Mouse (Mus musculus) bone marrow macrophage, adult 2 months (primary cell): ENCODE measurements around the gene Gstp1. TPM values are rescaled to one million over a fixed set of nuclear protein-coding genes. Genes with fewer than 3 reads are reported as not detected.
A peak's percentile ranks its signal among the peaks of the same experiment; 100 is the strongest.
"Not testable (repeated sequence)": the region's sequence is repeated elsewhere in the genome, so short reads cannot be mapped to it uniquely, and the experiment has no call there.

Experiments used
- H3K27ac ChIP-seq: 2 replicates; pipeline ENCODE4 v1.5.1; 2012; ENCODE audit warnings: low read depth, low read length; ENCODE audit not compliant: insufficient read depth
- H3K4me1 ChIP-seq: 2 replicates; pipeline ENCODE4 v1.6.1; 2012; ENCODE audit warnings: low read length; ENCODE audit not compliant: control insufficient read depth, insufficient read depth
- H3K4me3 ChIP-seq: 2 replicates; pipeline ENCODE4 v1.5.1; 2012; ENCODE audit warnings: mild to moderate bottlenecking, low read length, moderate library complexity; ENCODE audit not compliant: insufficient read depth
- CTCF ChIP-seq: IDR thresholded peaks from 2 replicates; pipeline ENCODE4 v1.5.1; 2012; ENCODE audit warnings: low read depth, mild to moderate bottlenecking, low read length, moderate library complexity
- POLR2A ChIP-seq: IDR thresholded peaks from 2 replicates; pipeline ENCODE4 v1.6.1; 2012; ENCODE audit warnings: mild to moderate bottlenecking, low read depth, low read length, borderline replicate concordance
- polyA plus RNA-seq: library from polyadenylated mRNA; stranded (reverse); fragments of >200 nt; gene quantifications from 2 replicates; pipeline ENCODE4 v1.2.4, GENCODE M21; 2012; ENCODE audit not compliant: missing spikeins, insufficient read depth, insufficient read length

Gene Gstp1
- polyA plus RNA-seq, 1 experiment: 103 TPM

GRCm38 (mm10) chr19:4051741-4052515 is 14.1 kb upstream of the Gstp1 start:
- H3K27ac ChIP-seq: no peak overlapping the region
- no peaks in the 10 kb centered on the region for H3K4me1 ChIP-seq
- no peak overlapping the region for H3K4me3 ChIP-seq
- peak; percentile 96 for TF ChIP-seq CTCF
- TF ChIP-seq POLR2A: no peak

DNA sequence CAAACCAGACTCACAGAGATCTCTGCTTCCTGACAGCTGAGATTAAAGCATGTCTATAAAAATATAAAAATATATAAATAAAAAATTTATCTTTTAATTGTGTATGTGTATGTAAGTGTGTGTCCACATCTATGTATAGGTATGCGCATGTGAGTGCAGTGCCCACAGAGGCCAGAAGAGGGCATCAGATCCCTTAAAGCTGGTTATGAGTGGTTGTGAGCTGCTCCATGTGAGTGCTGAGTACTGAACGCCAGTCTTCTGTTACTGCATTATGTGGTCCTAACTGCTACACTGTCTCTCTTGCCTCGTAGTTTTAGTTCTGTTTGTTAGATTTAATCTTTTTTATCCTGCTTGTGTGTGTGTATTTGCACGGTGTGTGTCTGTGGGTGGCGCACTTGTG is 13.2 kb upstream of the Gstp1 start:
- Histone ChIP-seq H3K27ac (no peak overlapping the region), H3K4me3 (no peak overlapping the region), H3K4me1 (0 out of 2 replicates have a peak, but pooled peaks cover 2% of the 10 kb centered on the region)
- TF ChIP-seq CTCF: no peak
- TF ChIP-seq POLR2A: no peak

DNA sequence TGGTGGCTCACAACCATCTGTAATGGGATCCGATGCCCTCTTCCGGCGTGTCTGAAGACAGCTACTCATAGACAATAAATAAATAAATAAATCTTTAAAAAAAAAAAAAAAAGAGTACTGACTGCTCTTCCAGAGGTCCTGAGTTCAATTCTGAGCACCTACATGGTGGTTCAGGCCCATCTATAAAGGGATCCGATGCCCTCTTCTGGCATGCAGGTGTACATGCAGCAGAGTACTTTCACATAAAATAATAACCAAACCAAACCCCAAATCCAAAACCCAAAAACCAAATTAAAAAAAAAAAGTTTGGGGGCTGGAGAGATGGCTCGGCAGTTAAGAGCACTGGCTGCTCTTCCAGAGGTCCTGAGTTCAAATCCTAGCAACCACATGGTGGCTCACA is 11.3 kb upstream of the Gstp1 start:
- H3K4me1 ChIP-seq, H3K27ac ChIP-seq: not testable (repeated sequence)

DNA sequence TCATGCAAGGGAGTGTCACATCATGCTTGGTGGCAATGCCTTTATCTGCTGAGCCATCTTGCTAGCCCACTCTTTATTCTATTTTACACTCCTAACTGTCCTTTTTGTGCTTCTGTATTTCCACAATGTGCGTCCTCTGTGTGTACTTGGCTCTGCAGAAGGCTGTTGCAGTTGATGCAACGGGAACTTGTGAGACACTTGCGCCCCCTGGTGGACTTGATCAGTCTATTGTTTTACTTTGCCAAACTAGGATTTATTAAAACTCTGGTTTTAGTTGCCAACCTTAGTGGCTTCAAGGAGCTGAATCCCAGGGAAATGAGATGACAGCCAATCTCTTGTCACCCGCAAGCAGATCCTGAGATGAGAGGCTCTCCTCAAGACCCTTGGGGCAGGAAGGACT is 10.1 kb upstream of the Gstp1 start:
- Histone ChIP-seq H3K4me1 (0 out of 2 replicates have a peak, but pooled peaks cover 4% of the 10 kb centered on the region), H3K27ac (no peak overlapping the region), H3K4me3 (no peak overlapping the region)
- TF ChIP-seq POLR2A (no peak), CTCF (peak; percentile 72)

More for the DNA sequence above, 11.3 kb upstream of the Gstp1 start:
- H3K4me3 ChIP-seq: not testable (repeated sequence)

- Histone ChIP-seq H3K4me1 (0 out of 2 replicates have a peak, but pooled peaks cover 4% of the 10 kb centered on the region), H3K27ac (no peak overlapping the region), H3K4me3 (no peak overlapping the region)
- TF ChIP-seq CTCF: no peak
- TF ChIP-seq POLR2A: no peak
Observed at GRCm38 (mm10) chr19:4046866-4047254, 9.1 kb upstream of the Gstp1 start.

DNA sequence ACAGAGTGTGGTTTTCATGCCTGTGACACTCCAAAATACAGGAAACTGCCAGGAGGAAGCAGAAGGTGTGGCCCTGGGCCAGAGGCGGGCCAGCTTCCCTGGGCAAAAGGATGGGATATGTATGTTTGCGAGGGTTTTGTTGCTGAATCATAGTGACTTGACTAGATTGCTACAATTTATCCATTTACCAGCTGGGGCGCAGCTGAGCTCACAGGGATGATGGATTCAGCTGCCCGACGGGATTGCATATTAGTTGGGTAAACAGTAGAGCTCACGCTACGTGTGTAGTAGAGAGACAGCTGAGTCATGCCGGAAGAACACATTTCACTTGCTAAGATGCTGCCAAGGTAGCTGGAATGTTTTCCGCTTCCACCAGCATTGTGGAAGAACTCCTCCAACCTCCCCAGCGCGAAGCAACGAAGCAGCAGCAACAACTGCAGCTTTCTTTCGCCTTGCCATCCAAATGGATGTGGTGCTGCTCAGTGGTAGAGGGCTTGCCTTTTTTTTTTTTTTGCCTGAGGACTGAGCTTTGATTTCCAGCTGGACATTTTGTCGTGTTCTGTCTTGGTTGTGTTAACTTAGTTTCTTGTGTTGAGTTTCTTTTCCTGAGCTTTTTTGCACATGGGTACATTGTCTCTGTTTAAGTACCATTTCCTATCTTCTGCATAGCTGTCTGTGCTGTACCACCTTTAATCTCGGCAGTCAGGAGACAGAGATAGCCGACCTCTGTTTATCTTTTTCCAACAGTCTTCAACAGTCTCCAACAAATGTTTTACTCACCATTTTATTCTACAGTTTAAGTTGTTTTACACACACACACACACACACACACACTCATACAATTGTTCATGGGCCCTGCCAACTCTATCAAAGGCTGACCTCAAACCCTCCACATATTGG is 8.4 kb upstream of the Gstp1 start, which contains the start of gene Gstp2:
Gstp2 (minus strand) TSS at position 58 of the 900 bp plus-strand sequence.
- TF ChIP-seq CTCF (no peak), POLR2A (no peak)
- Histone ChIP-seq H3K4me1 (0 out of 2 replicates have a peak, but pooled peaks cover 4% of the 10 kb centered on the region), H3K4me3 (no peak within 1 kb of the TSS), H3K27ac (no peak within 1 kb of the TSS)

DNA sequence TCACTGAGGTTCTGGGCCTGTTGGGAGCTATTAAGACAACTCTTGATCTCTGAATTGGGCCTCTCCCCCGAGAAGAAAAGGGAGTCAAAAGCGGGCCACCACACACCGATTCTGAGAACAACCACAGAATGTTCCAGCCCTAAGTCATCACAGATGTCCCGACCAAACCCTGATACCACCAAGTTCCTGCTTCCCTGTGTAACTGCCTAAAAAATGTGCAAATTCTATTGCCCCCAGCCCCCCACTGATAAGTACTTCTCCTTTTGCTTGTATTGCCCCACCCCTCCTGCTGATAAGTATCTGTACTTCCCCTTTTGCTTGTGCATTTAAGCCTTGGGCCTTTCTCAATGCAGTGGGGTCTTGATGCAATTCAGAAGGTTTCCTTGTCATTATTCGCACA is 6.3 kb upstream of the Gstp1 start:
- not testable (repeated sequence) for H3K27ac ChIP-seq, H3K4me3 ChIP-seq, H3K4me1 ChIP-seq

DNA sequence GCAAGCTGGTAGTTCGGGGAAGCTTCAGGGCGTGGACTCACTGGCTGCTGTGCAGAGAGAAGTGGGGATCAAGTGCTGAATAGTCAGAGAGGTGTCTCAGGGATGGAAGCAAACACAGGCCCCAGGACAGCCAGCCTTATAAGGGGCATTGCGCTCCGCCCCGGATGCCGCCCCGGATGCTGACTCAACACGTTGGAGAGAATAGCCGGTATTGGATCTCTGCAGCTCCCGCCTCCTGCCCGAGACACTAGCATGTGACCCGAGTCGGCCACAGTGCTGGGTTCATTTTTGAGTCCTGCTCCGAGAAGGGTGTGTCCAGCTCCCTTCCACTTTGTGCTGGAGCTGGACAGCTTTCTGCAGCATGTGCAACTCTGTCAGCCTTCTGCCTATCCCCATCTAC is 4.3 kb upstream of the Gstp1 start:
- TF ChIP-seq POLR2A (no peak), CTCF (no peak)
- H3K27ac ChIP-seq: no peak overlapping the region
- peaks cover 10% of the 10 kb centered on the region; the same call in 1 of the 2 replicates for H3K4me1 ChIP-seq
- H3K4me3 ChIP-seq: no peak overlapping the region

DNA sequence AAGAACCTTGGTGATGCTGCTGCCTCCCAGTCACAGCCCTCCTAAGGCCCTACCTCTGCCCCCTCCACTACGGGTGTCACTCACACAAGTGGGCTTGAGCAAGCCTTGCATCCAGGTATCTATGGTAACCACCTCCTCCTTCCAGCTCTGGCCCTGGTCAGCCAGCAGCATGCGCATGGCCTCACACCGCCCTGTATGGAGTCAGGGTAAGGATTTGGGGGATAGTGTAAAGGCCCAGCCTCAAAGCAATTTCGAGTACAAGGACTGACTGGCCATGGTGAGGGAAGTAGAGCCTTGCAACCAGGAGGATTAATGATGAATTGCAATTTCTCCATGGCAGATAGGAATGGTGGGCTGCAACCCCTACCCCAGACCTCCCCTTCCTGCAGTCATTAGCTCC is 3.7 kb upstream of the Gstp1 start:
- H3K4me1 ChIP-seq: peaks cover 13% of the 10 kb centered on the region
- H3K4me3 ChIP-seq, H3K27ac ChIP-seq: not testable (repeated sequence)

DNA sequence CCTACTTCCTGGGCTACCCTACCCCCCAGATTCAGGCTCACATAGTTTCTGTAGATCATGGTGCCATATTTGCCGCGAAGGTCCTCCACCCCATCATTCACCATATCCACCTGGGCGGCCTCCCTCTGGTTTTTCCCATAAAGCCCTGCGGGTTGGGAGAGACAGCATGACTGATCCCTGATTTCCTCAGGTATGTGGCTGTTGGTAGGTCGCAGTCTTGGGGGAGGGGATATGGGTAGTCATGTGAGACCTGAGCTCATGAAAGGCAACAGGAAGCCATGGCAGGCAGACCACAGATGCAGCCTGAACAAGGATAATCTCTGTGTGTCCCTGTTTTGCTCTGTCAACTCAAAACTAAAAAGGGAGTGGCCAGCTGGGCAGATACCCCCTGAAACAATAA is 3.2 kb upstream of the Gstp1 start:
- H3K4me3 ChIP-seq, H3K27ac ChIP-seq: not testable (repeated sequence)
- H3K4me1 ChIP-seq: peaks cover 11% of the 10 kb centered on the region

- H3K27ac ChIP-seq, H3K4me1 ChIP-seq: not testable (repeated sequence)
- H3K4me3 ChIP-seq: peak overlapping the region; percentile 83
Observed at GRCm38 (mm10) chr19:4037154-4037787, 514 bp downstream of the Gstp1 start.
